Mouse (Mus musculus) megakaryocyte-erythroid progenitor cell, adult 5-6 weeks (primary cell): ENCODE data around the gene Tspear. TPM values are rescaled to one million over a fixed set of nuclear protein-coding genes. Genes with fewer than 3 reads are reported as not detected.
"Not testable (repeated sequence)": the region's sequence is repeated elsewhere in the genome, so short reads cannot be mapped to it uniquely, and the experiment has no call there.

Experiments used
- ATAC-seq: replicated peaks from 2 replicates; pipeline ENCODE4 v1.8.0; 2016; ENCODE audit warnings: mild to moderate bottlenecking, inconsistent platforms; ENCODE audit not compliant: severe bottlenecking, poor library complexity, low FRiP score, low TSS enrichment
- total RNA-seq, 2 experiments: library from RNA; stranded (forward) in 1 of 2; stranded (reverse) in 1 of 2; fragments of 200-1000, 215-1000 nt in 1 of 2; fragments of >200 nt in 1 of 2; fragmentation: Nextera tagmentation in 1 of 2; gene quantifications; 2 replicates each; pipeline ENCODE4 v1.2.3; 2014 to 2017

The Tspear gene
- total RNA-seq (2014; fragmentation: Nextera tagmentation) (0.22 TPM in 1 of 2 replicates, not detected in the other), total RNA-seq (2017) (not detected in 2 replicates)

GRCm38 (mm10) chr10:77685895-77686664 is at the start of gene Tspear:
Gene Tspear, plus strand, starts transcription at chr10:77686569.
- no peak for ATAC-seq

GRCm38 (mm10) chr10:77638956-77639355 is 47.4 kb upstream of the Tspear start:
- ATAC-seq = no peak

- no peak for ATAC-seq
Observed at GRCm38 (mm10) chr10:77643160-77643559, 43.2 kb upstream of the Tspear start.

GRCm38 (mm10) chr10:77645571-77645970 is 40.8 kb upstream of the Tspear start:
- ATAC-seq = no peak

- ATAC-seq = no peak
Observed at GRCm38 (mm10) chr10:77647461-77647860, 38.9 kb upstream of the Tspear start.

GRCm38 (mm10) chr10:77647901-77648300 is 38.5 kb upstream of the Tspear start:
- ATAC-seq = no peak

GRCm38 (mm10) chr10:77652046-77652445 is 34.3 kb upstream of the Tspear start:
- ATAC-seq = no peak

- ATAC-seq = 0 out of 2 replicates have a peak, but pooled peaks have one; percentile 53
Observed at GRCm38 (mm10) chr10:77658286-77658994, 27.9 kb upstream of the Tspear start.

- ATAC-seq = no peak
Observed at GRCm38 (mm10) chr10:77663949-77664665, 22.3 kb upstream of the Tspear start.

GRCm38 (mm10) chr10:77666342-77666741 is 20.0 kb upstream of the Tspear start:
- no peak for ATAC-seq

GRCm38 (mm10) chr10:77667402-77667801 is 19.0 kb upstream of the Tspear start:
- ATAC-seq = no peak

- ATAC-seq = no peak
Observed at GRCm38 (mm10) chr10:77670710-77671109, 15.7 kb upstream of the Tspear start.

GRCm38 (mm10) chr10:77671519-77671918 is 14.8 kb upstream of the Tspear start:
- peak; percentile 80 for ATAC-seq

- no peak for ATAC-seq
Observed at GRCm38 (mm10) chr10:77673765-77674164, 12.6 kb upstream of the Tspear start.

GRCm38 (mm10) chr10:77677562-77677961 is 8.8 kb upstream of the Tspear start:
- no peak for ATAC-seq

GRCm38 (mm10) chr10:77682994-77683393 is 3.4 kb upstream of the Tspear start:
- ATAC-seq = no peak

GRCm38 (mm10) chr10:77684181-77684580 is 2.2 kb upstream of the Tspear start:
- no peak for ATAC-seq

- ATAC-seq = no peak
Observed at GRCm38 (mm10) chr10:77687021-77687420, 652 bp downstream of the Tspear start.

- not testable (repeated sequence) for ATAC-seq
Observed at GRCm38 (mm10) chr10:77690356-77690807, 4.0 kb downstream of the Tspear start, which contains the start of gene Gm19402. Gene Gm19402, minus strand, starts transcription at chr10:77690757.

GRCm38 (mm10) chr10:77697133-77697532 is 10.8 kb downstream of the Tspear start, which contains the start of gene Gm9508:
Gene Gm9508, minus strand, starts transcription at chr10:77697233.
- ATAC-seq = no peak
